Mouse (Mus musculus) CH12.LX (cell line): ENCODE data around the gene Cnot11. TPM values are rescaled to one million over a fixed set of nuclear protein-coding genes. Genes with fewer than 3 reads are reported as not detected.

ENCODE experiments used
- DNase-seq: peaks from one replicate; pipeline ENCODE4 v3.0.0-alpha.2; 2013; ENCODE audit errors: extremely low read depth
- H3K27ac ChIP-seq: 2 replicates; pipeline ENCODE4 v1.5.1; 2012; ENCODE audit warnings: low read depth, mild to moderate bottlenecking, control low read depth, moderate library complexity; ENCODE audit not compliant: insufficient read depth
- H3K27me3 ChIP-seq: replicated peaks from 2 replicates; pipeline ENCODE3; 2012; ENCODE audit warnings: inconsistent platforms
- H3K36me3 ChIP-seq, 2 experiments: replicated peaks in 1 of 2; 2 replicates each; pipeline versions ENCODE3 to v1.6.1; 2012; ENCODE audit warnings: inconsistent platforms in 1 of 2, low read length in 1 of 2, mild to moderate bottlenecking in 1 of 2, mixed read lengths in 1 of 2, moderate library complexity in 1 of 2; ENCODE audit not compliant: control insufficient read depth in 1 of 2, insufficient read depth in 1 of 2
- H3K4me1 ChIP-seq, 2 experiments: 2 replicates each; pipeline ENCODE4 v1.6.1; 2012; ENCODE audit warnings: inconsistent platforms in 1 of 2, moderate library complexity in 1 of 2; ENCODE audit not compliant: insufficient read depth in 2 of 2, control insufficient read depth in 1 of 2
- H3K4me2 ChIP-seq: 2 replicates; pipeline ENCODE4 v1.6.1; 2012; ENCODE audit warnings: low read depth, mild to moderate bottlenecking, control low read depth; ENCODE audit not compliant: poor library complexity, insufficient read depth, severe bottlenecking
- H3K4me3 ChIP-seq, 3 experiments: fragments of 150-350 bp in 1 of 3; sonication (generic) in 1 of 3; replicated peaks in 1 of 3; 2 replicates each; pipeline versions ENCODE3 to v1.5.1; 2011 to 2012; ENCODE audit warnings: low read depth in 2 of 3, low read length in 2 of 3, mild to moderate bottlenecking in 2 of 3, moderate library complexity in 2 of 3, control low read depth in 1 of 3, improper control_type of control experiment in 1 of 3, inconsistent platforms in 1 of 3, mixed read lengths in 1 of 3; ENCODE audit not compliant: poor library complexity in 1 of 3
- H3K79me2 ChIP-seq: replicated peaks from 2 replicates; pipeline ENCODE4 v1.6.1; 2012; ENCODE audit warnings: mild to moderate bottlenecking, moderate library complexity; ENCODE audit not compliant: control insufficient read depth, poor library complexity, insufficient read depth, severe bottlenecking; ENCODE audit errors: extremely low read depth
- H3K9ac ChIP-seq: 2 replicates; pipeline ENCODE4 v1.6.1; 2012; ENCODE audit warnings: low read depth, mild to moderate bottlenecking, control low read depth, moderate library complexity; ENCODE audit not compliant: insufficient read depth
- H3K9me3 ChIP-seq: replicated peaks from 2 replicates; pipeline ENCODE3; 2012; ENCODE audit warnings: low read length, inconsistent platforms, mixed read lengths
- BHLHE40 ChIP-seq: IDR thresholded peaks from 2 replicates; pipeline ENCODE4 v1.6.1; 2011; ENCODE audit warnings: mild to moderate bottlenecking, low read depth, low read length, improper control_type of control experiment
- CHD1 ChIP-seq: IDR thresholded peaks from 2 replicates; pipeline ENCODE4 v1.6.1; 2012; ENCODE audit warnings: low read depth, low read length, improper control_type of control experiment, inconsistent platforms
- ELF1 ChIP-seq: IDR thresholded peaks from 2 replicates; pipeline ENCODE4 v1.6.1; 2014; ENCODE audit warnings: low read depth, mild to moderate bottlenecking, inconsistent platforms, low read length, improper control_type of control experiment
- EP300 ChIP-seq: IDR thresholded peaks from 2 replicates; pipeline ENCODE4 v1.6.1; 2011; ENCODE audit warnings: low read length, improper control_type of control experiment
- ETS1 ChIP-seq: conservative IDR thresholded peaks from 2 replicates; pipeline ENCODE4 v1.6.1; 2012; ENCODE audit warnings: low read depth, mild to moderate bottlenecking, inconsistent platforms, low read length, improper control_type of control experiment, moderate library complexity
- GABPA ChIP-seq: IDR thresholded peaks from 2 replicates; pipeline ENCODE4 v1.6.1; 2012; ENCODE audit warnings: low read depth, low read length, improper control_type of control experiment, inconsistent platforms; ENCODE audit not compliant: insufficient replicate concordance
- HCFC1 ChIP-seq: IDR thresholded peaks from 2 replicates; pipeline ENCODE4 v1.6.1; 2012; ENCODE audit warnings: low read depth, mild to moderate bottlenecking, inconsistent platforms, low read length, improper control_type of control experiment
- IRF4 ChIP-seq: IDR thresholded peaks from 2 replicates; pipeline ENCODE4 v1.6.1; 2014; ENCODE audit warnings: low read depth, mild to moderate bottlenecking, inconsistent platforms, low read length, improper control_type of control experiment
- JUN ChIP-seq: IDR thresholded peaks from 2 replicates; pipeline ENCODE4 v1.6.1; 2011; ENCODE audit warnings: low read depth, mild to moderate bottlenecking, low read length, improper control_type of control experiment, moderate library complexity; ENCODE audit not compliant: insufficient read depth
- JUND ChIP-seq: conservative IDR thresholded peaks from 2 replicates; pipeline ENCODE4 v1.6.1; 2011; ENCODE audit warnings: low read depth, low read length, improper control_type of control experiment
- MAX ChIP-seq: IDR thresholded peaks from 2 replicates; pipeline ENCODE4 v1.6.1; 2011; ENCODE audit warnings: low read length, improper control_type of control experiment
- MXI1 ChIP-seq: IDR thresholded peaks from 2 replicates; pipeline ENCODE4 v1.6.1; 2011; ENCODE audit warnings: mild to moderate bottlenecking, low read depth, low read length, improper control_type of control experiment
- MYC ChIP-seq: IDR thresholded peaks from 2 replicates; pipeline ENCODE4 v1.6.1; 2011; ENCODE audit warnings: low read depth, mild to moderate bottlenecking, improper control_type of control experiment, low read length
- NELFE ChIP-seq: IDR thresholded peaks from 2 replicates; pipeline ENCODE4 v1.6.1; 2011; ENCODE audit warnings: low read depth, low read length, improper control_type of control experiment
- NRF1 ChIP-seq: IDR thresholded peaks from 2 replicates; pipeline ENCODE4 v1.6.1; 2014; ENCODE audit warnings: low read depth, mild to moderate bottlenecking, inconsistent platforms, low read length, improper control_type of control experiment, moderate library complexity
- TBP ChIP-seq: conservative IDR thresholded peaks from 2 replicates; pipeline ENCODE4 v1.6.1; 2011; ENCODE audit warnings: low read depth, low read length, improper control_type of control experiment
- USF2 ChIP-seq: conservative IDR thresholded peaks from 2 replicates; pipeline ENCODE4 v1.6.1; 2011; ENCODE audit warnings: low read depth, low read length, improper control_type of control experiment
- ZKSCAN1 ChIP-seq: IDR thresholded peaks from 2 replicates; pipeline ENCODE4 v1.6.1; 2012; ENCODE audit warnings: low read depth, inconsistent platforms, low read length, improper control_type of control experiment, borderline replicate concordance
- dilution Hi-C: fragments of 300-500 bp; cut with MboI; formaldehyde crosslinking; loops from 2 replicates; pipeline ENCODE4 v1.14.3; 2020; ENCODE audit warnings: low sequenced_read_pairs; ENCODE audit not compliant: extremely low pct_unique_long_range_greater_than_20kb, extremely low pct_ligation_motif_present
- in situ Hi-C: fragments of 300-500 bp; cut with MboI; formaldehyde crosslinking; loops from 3 replicates; pipeline ENCODE4 v1.14.3; 2019; ENCODE audit warnings: low sequenced_read_pairs, low pct_ligation_motif_present, low pct_unique_long_range_greater_than_20kb, mixed read lengths
- polyA plus RNA-seq: library from polyadenylated mRNA; unstranded; fragments of >175 nt; gene quantifications from 2 replicates; pipeline ENCODE4 v1.2.1, GENCODE M21; 2012; ENCODE audit warnings: low read depth; ENCODE audit not compliant: insufficient read length
- total RNA-seq, 2 experiments: library from RNA; depleted of rRNA; stranded (reverse); fragments of 300-350 nt in 1 of 2; fragments of >200 nt in 1 of 2; gene quantifications; 2 replicates each; pipeline ENCODE4 v1.2.3; 2012 to 2014

Cnot11 gene
- total and polyA plus RNA-seq, 3 experiments: 15.3 to 34.9 (median 28.6) TPM

- in situ Hi-C loops (no loop called here), dilution Hi-C loops (no loop called here)
- no peak overlapping the region for H3K4me3 ChIP-seq
- peaks cover 6% of the 10 kb centered on the region for H3K27me3 ChIP-seq
- H3K4me2 ChIP-seq: no peak overlapping the region
- H3K9ac ChIP-seq: no peak overlapping the region
- TF ChIP-seq ELF1 (no peak), MYC (no peak), NELFE (no peak), USF2 (no peak), EP300 (no peak), MAX (no peak), IRF4 (no peak), TBP (no peak), GABPA (no peak), CHD1 (no peak), BHLHE40 (no peak), ETS1 (no peak), ZKSCAN1 (no peak), HCFC1 (no peak)
- TF ChIP-seq, all 38 proteins: peak for 0
- no peak for DNase-seq
- Histone ChIP-seq H3K4me1 (peaks cover 3 to 36% of the 10 kb centered on the region in 2 experiments; a peak in 3 of 4 replicates), H3K9me3 (no peaks in the 10 kb centered on the region), H3K36me3 (peaks cover 0 to 2% of the 10 kb centered on the region in 2 experiments), H3K27ac (no peak overlapping the region), H3K79me2 (peaks cover 17% of the 10 kb centered on the region)
Measured at GRCm38 (mm10) chr1:39578446-39578845, 43.7 kb downstream of the Cnot11 start.

- Histone ChIP-seq H3K9ac (no peak overlapping the region), H3K27ac (no peak overlapping the region), H3K79me2 (peaks cover 13% of the 10 kb centered on the region), H3K36me3 (peaks cover 0 to 2% of the 10 kb centered on the region in 2 experiments), H3K4me1 (peaks cover 3 to 30% of the 10 kb centered on the region in 2 experiments; a peak in 3 of 4 replicates), H3K9me3 (no peaks in the 10 kb centered on the region), H3K4me2 (no peak overlapping the region), H3K4me3 (no peak overlapping the region), H3K27me3 (peaks cover 6% of the 10 kb centered on the region)
- dilution Hi-C loops: no loop called here
- DNase-seq: peak; percentile 10
- no peak for TF ChIP-seq MXI1
- 0 out of 2 replicates have a peak, but pooled peaks have one; percentile 24 for TF ChIP-seq JUND
- no peak for TF ChIP-seq NRF1
- TF ChIP-seq JUN: no peak
- no peak for TF ChIP-seq CHD1
- no peak for TF ChIP-seq MAX
- TF ChIP-seq EP300: 0 out of 2 replicates have a peak, but pooled peaks have one; percentile 18
- in situ Hi-C loops: no loop called here
Measured at GRCm38 (mm10) chr1:39579139-39579538, 44.3 kb downstream of the Cnot11 start.
